Mouse (Mus musculus) MN1 (cell line): ENCODE data around the gene Ogfod2.

Experiments used
- DNase-seq: peaks from one replicate; pipeline ENCODE4 v3.0.0-alpha.2; 2016; ENCODE audit warnings: low spot score

Gene Ogfod2

DNA sequence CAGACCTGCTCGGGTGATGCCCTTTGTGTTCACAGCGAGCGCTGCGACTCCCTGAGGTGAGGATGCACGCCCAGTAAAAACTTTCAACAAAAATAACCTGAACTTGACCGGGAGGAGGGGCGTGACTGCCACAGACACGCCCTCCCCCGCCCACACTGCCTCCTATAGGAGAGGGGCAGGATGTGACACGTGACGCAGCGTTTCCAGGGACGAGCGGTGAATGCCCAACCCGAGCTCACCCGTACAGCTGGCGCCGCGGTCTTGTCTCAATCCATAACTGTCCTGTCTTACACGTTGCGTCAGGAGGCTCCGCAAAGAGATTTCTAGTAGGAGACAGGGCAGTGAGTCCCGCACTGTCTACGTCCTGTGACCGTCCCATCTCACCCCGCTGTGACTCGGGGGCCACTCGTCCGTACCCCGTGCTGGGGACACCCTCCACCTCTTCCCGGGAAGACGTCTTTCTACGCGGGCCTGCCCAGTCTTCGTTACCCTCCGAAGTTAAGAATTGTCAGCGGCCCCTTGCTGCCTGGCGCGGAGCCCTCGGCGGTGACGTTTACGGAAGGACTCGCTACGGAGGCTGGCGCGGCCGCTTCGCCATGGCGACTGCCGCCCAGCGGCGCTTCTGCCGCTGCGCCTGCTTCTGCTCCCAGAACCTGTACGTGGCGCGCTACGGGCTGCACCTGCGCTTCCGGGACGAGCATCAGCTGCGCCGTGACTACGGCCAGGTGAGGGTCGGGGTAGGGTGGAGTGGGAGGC lies at the start of gene Ogfod2:
Ogfod2 (plus strand) TSS at position 556 of the 756 bp plus-strand sequence.
- peak; percentile 95 for DNase-seq

DNA sequence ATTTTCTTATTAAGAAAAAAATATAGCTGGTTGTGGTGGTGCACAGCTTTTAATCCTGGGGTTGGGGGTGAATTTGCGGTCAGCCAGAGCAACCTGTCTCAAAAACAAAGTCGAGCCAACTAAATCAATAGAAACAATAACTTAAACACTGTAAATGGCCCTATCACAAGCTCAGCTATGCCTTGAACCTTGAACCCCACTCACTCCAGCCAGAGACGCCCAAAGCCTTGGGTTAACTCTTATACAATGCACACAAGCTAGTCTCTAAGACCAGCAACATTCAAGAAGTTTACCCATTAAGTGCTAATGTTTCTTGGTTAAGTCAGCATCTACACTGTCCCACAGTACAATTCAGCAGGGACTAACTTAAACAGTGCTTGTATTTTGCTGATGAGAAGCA lies 42.4 kb upstream of the Ogfod2 start:
- no peak for DNase-seq

DNA sequence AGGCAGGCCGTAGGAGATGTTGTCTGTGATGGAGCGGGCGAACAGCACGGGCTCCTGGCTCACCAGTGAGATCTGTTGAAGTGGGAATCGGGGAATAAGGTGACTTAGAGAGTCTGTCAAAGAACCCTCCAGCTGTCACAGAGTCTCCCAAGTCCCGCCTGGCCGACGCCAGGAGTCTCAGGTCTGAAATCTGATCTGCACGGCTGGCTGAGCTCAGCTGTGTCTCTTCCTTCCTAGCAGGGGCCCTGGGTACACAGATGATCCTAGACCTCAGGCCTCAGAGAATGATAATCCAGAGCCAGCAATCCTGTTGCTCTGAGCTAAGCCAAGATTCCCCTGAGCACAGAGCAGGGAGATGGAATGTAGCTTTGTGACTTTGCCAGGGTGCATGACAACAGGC lies 38.4 kb upstream of the Ogfod2 start:
- no peak for DNase-seq

DNA sequence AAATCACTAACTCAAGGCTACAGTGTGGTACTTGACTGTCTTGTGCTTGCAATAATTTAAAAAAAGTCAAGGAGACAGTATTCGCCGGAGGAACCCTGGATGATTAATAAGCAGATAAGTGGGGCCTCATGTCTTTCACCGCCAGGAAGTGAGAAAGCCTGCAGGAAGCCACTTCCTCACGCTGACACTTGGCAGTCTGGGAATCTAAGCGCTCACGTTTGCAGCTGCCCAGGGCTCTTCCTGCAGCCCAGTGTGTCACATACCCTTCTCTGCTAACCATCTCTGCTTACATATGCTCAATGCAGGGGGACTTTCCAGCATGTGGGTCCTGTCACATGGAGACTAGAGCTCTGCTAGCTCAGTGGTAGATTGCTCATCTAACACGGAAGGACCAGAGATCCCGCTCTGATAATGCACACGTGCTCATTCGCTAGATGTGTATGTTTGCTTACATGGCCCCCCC lies 37.2 kb upstream of the Ogfod2 start:
- peak; percentile 56 for DNase-seq

DNA sequence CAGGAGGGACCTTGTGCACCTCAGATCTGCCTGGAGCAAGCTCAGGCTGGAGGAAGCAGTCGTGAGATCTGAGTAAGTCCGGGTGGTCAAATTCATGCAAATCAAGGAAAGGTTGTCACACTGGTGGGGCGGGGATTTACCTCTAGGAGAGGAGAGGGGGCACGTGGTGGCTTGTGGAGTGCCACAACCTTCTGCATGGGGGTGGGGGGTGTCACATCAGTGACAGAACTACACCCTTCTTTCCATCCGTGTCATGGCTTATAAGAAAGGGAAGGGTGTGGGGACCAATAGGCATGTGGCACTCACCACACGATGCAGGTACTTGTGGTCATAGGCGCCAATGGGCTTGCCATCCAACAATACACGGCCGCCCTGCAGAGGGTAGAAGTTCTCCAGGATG lies 36.4 kb upstream of the Ogfod2 start:
- DNase-seq: no peak

DNA sequence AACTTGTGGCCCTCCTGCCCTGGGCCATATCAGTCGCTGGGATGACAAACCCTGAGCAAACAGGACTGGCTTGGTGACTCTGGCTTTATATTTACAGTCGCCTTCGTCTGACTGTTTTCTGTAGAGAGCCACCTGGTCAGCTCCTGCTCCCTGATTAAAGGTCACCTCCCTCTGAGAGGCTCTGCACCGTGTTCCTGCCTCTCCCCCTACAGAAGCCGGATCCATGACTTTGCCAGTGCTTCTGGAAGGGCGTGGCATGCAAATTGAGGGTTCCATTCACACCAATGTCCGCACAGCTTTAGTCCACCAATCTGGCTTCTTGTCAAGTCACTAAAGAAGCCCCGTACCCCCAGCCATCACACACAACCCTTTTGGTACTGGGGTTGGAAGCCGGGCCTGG lies 35.5 kb upstream of the Ogfod2 start:
- no peak for DNase-seq

DNA sequence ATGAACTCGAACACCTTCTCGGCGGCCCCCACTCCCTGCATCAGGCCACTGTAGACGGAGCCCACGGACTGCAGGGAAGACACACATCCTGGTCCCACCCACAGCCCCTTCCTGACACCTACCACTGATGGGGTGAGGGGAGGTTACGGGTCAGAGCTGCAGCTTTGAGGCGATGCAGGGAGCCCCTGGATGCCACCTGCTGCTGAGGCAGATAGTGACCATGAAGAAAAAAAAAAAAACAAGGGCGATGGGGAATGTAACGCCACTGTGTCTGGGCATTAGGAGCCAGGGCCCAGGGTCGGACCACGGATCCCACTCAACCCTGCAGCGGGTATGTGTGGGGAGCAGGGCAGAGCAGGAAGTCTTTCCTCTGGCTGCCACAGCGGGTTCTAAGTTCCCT lies 34.9 kb upstream of the Ogfod2 start:
- no peak for DNase-seq

DNA sequence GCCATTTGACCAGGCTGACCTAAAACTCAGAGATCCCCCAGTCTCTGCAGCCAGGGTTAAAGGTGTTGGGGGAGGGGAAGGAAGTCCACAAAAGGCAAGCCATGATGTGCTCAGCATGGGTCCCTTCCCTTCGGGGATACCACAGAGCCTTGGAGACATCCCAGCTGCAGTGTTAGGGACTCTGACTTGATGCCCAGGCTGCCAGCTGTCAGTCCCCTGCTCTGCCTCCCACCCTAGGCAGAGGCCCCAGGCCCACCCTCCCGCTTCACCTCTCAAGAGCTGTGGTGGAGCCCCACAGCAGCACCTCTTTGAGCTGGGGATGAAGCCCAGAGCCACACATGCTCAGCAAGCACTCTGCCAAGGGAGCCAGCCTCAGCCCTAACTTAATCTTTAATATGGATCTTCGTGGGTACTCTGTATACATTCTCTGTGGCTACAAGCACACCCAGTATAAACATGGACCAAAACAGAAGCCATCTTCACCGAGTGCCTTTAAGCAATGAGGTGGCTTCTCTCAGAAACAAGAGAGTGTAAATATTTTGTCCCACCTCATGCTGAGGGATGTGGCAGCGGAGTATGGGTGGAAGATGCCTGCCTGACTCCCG lies 34.1 kb upstream of the Ogfod2 start:
- no peak for DNase-seq

DNA sequence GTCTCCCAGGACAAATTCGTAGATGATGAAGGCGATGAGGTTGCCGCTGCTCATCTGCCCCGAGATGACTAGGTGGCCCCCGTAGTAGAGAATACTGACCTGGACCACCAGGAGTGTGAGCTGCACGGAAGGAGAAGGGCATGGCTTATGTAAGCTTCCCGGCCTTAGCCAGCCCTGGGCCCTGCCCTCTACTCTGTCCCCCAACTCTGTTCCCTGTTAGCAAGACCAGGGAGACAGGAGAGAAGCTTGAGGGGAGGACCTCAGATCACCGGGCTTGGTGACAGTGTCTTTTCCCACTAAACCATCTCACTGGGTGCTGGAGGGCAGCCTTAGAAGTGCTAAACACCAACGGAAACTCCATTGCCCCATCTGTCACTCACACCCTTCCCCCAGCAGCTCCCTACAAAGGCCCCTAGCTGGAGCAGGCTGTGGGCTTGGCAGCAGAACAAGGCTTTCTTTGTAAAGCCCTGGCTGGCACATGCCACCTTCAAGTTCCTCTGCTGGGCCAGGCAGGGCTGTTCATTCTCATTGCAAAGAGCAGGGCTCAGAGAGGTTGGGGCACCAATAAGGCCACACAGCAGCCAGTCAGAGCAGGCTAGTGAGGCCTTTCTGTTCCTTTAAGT lies 33.2 kb upstream of the Ogfod2 start:
- peak; percentile 46 for DNase-seq

DNA sequence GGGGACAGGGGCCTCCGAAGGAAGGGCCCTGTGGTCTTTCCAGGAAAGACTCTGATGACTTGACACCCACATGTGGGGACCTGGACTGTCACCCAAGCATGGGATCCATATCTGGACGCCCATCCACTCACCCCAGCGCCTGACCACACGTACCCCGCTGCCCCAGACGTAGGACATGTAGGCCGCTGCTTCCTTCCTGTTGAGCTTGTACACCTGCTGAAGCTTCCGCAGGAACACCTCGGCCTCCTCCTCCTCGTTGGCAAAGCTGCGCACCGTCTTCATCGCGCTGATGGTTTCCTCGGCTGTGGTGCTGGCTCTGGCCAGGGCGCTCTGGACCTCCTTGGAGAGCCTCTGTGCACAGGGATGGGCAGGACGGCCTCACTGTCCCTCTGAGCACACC lies 32.2 kb upstream of the Ogfod2 start:
- no peak for DNase-seq

DNA sequence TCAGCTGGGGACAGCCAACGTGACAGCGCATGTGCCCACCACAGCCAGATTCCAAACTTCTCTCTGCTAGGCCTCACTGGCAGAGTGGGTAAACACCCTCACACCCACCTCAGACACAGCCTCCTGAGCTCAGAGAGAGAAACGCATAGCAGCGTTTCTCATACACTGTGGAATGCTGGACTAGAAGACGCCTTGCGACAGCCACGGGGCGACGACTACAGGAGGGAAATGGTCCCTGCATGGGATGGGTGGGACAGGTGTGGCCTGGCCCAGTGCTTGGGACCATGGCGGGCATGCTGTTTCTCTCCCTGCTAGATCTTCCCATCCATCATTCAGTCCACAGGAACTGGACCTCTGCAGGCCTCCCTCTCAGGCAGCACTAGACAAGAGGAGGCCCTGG lies 29.6 kb upstream of the Ogfod2 start:
- no peak for DNase-seq

DNA sequence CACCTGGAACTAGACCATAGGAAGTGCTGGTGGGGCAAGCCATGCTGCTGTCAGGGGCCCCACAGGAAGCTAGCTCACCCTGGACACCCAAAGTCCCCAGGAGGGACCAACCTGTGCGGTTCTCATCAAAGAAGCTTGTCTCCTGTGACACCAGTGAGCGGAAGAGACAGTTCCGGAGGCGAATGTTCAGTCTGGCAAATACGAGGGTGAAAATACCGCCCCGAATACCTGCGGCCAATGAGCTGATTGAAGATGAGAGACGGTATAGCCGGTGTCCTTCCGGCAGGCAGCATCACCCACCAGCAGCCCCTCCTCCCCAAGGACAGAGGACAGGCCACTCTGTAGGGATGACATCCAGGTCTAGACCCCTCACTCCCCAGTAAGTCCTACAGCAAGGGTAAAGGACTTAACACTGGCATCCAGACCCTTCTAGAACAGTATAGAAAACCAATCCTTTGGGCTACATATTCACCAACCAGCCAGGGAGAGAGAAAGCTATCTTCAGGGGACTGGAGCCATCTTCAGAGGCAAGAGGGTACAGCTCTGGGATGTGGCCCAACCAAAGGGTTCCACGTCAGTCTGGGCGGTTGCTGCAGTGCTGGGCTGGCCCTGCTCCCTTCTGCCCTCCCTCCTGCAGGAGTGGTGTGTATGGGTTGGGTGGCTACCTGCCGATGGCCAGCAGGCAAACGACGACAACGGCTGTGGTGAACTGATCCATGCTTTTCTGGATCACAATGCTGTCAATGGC lies 29.0 kb upstream of the Ogfod2 start:
- no peak for DNase-seq

DNA sequence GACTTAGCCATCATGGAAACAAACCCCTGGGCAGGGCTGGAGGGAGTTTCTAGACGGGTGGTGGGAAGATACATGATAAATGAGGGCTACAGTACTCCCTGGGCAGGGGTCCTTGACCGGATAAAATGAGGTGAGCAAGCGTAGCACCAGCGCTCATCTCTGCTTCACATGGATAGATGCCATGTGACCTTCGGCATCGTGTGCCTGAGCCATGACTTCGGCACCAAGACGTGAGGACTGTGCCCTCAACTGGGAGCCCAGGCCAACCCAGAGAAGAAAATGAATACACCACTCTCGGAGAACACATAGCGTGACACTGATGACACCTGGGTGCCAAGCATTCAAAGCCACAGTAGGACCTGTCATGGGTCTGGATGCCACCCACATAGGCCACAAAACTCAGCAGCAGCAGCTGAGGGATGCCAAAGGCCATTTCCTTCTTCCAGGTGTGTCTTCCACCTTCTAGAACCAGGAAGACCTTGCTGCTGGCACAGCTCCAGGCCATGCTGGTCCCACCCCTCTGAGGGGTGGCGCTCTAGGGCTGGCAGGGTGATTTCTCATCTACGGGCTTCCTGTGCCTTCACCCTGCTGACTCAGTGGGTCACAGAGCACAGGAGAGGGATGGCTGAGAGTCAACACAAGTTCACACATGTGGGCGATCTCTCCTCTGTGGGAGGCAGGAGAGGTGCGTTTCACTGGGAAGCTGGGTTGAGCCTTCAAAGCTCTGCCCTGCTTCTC lies 28.1 kb upstream of the Ogfod2 start:
- no peak for DNase-seq

DNA sequence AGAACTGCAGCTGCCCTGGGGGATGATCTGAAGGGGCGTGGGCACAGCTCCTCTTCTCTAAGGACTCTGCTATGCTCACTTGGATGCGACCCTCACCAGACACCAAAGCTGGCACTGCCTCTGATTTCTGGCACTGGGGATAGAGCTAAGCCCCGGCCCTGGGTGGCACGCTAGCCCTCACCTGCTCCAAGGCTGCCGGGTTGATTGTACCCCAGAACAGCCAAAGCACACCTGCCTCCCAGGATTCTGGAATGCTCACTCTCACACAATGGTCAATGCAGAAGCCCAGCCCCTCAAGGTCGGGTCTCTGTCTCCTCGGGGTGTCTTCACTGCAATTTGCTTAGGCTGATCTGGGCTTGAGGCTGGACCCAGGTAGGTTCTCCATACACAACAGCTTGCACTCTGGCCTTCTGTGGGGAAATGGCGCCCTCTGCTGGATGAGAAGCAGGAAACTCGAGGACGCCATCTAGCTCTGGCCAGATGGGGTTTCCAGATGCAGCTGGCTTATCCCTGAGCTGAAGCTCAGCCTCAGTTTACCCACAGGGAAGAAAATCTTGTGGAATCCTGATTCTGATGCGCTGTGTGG lies 27.4 kb upstream of the Ogfod2 start:
- peak; percentile 77 for DNase-seq

DNA sequence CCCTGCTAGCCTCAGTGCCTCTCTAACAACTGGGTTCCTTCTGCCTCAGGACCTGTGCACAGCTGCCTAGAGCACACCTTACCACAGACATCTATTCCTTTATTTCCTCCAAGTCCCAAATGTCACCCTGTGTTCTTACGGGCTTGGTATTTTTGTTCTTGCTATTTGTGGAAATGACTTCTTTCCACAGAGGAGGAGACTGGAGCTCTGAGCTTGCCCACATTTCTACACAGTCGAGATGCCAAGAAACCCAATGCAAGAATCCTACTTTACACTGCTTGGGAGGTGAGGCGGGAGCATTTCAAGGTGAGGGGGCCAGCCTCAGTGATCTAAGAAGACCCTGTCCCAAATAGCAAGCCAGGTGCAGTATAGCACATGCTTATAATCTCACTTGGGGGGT lies 26.6 kb upstream of the Ogfod2 start:
- DNase-seq: no peak

DNA sequence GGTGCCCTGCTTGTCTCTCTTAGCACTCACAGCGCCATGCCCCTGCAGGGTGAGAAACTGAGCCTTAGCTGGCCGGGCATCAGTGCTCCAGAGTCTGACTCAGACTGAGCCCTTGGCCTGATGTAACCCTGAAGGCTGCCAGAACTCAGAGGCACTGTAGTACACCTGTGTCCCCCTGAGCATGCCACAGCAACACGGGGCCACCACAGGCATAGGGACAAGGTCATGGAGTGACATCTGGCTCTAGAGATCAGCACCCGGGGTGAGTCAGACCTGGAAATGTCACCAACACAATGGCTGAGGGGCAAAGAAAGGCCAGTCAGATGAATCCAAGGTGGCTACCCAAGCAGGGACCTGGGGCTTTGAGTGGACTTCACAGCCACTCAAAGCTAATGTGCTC lies 25.2 kb upstream of the Ogfod2 start:
- DNase-seq: no peak

DNA sequence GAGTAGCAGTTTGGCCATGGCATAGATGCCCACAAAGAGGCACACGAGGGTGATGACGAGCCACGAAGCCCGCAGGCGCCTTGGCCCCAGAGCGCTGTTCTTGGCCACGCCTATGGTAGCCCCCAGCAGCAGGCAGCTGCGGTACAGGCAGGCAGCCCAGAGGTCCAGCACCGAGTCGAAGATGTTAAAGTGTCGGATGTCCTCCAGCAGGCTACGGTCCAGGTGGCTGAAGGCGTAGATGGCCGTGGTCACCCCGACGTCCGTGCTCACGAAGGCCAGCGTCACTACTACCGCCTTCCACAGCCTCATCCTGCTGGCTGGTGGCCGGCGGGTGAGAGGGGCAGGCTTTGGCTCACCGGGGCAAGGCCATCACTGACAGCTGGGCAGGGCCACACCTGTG lies 22.2 kb upstream of the Ogfod2 start:
- no peak for DNase-seq

DNA sequence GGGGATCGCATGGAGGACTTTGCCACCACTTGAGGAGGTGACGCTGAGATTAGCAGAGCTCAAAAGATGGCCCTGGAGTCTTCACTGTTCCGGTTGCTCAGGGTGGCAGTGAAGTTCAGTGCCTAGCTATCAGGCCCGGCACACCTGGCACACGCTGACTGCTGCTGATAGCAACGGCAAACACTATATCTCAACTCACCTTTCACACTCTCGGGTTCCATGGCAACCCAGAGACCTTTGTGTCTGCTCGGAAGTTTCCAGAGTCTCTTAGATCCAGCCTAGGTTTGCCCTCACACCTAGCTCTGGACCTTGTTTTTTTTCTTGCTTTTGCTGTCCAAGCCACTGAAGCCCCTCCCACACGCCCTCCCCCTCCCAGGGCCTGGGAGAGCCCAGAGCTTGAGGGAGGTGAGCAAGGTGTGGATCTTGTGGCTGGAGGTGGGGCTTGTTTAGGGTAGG lies 20.1 kb upstream of the Ogfod2 start:
- no peak for DNase-seq

DNA sequence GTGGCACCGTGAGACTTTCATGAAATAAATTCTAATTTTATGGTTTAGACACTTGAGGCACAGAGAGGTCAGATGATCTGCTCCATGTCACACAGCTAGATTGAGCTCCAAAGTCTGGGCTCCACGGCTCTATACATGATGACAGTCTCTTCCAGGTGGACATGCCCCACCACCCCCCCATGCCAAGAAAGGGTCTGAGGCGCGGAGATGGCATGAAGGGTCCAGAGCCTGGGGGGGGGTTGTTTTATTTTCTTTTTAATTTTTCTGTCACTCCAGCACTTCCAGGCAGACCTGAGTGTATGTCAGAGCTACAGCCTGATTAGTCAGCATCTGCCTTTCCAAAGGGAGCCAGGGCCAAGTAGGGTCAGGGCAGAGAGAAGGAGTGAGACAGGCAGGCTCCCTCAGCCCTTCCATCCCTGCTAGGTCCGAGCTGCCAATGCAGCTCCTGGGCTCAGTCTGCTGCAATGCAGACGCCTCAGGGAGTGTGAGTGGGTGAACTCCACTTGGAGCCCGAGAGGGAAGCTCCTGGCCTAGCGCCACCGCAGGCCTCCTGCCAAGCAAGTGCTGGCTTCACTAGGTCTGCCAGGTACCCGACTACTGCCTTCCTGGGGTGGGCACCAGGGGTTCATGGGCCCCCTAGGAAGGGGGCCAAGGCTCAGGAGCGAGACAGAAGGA lies 18.8 kb upstream of the Ogfod2 start:
- DNase-seq: no peak

DNA sequence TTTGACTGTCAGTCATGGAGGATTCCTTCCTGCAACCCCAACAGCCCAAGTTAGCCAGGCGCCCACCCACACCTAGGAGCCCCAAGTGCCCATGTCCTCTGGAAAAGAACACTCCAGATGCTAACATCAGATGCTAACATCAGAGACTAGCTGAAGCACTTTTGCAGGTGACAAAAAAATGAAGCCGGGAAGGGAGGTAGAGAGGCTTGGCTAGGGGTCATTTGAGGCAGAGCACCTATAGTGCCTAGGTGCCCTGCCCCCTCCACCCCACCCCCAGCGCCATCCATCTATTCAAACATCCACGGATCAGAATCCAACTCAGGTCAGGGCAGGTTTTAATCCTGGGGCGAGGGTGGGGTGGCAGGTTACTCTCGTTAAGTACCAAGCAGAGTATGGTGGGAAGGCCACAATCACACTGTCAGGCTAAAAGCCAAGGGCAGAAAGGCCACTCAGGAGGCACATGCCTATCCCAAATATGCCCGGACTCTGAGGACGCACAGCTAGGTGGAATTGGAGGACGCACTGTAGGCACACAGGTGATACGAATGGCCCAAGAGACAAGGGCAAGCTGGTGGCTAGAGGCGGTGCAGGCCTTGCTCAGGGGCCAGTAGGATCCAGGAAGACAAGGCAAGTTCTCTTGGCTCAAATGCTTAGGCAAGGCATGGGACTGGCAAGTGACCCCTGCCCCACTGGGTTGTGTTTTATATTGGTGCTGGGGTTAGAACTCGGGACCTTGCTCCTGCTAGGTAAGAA lies 18.1 kb upstream of the Ogfod2 start:
- no peak for DNase-seq
